Mouse (Mus musculus) hindbrain, embryonic 14.5 days (tissue): ENCODE results near the gene Smg6. TPM values are rescaled to one million over a fixed set of nuclear protein-coding genes. Genes with fewer than 3 reads are reported as not detected.

Experiments used
- ATAC-seq: fragments of 200-750 bp; cut with Nextera tagmentation; 2 replicates; pipeline ENCODE4 v1.8.0; 2017; ENCODE audit warnings: moderate number of reproducible peaks, mild to moderate bottlenecking, moderate TSS enrichment, moderate library complexity; ENCODE audit not compliant: low FRiP score
- DNase-seq: peaks from one replicate; pipeline ENCODE4 v3.0.0-alpha.2; 2015; ENCODE audit warnings: low spot score
- H3K27ac ChIP-seq: fragments of 300-500 bp; sonication (generic); 2 replicates; pipeline ENCODE4 v1.5.1; 2014; ENCODE audit warnings: mild to moderate bottlenecking, moderate library complexity
- H3K27me3 ChIP-seq: fragments of 300-500 bp; sonication (generic); 2 replicates; pipeline ENCODE4 v1.6.1; 2014; ENCODE audit warnings: mild to moderate bottlenecking, low read length, mixed read lengths; ENCODE audit not compliant: control insufficient read depth, insufficient read depth
- H3K36me3 ChIP-seq: fragments of 300-500 bp; sonication (generic); replicated peaks from 2 replicates; pipeline ENCODE4 v1.6.1; 2014; ENCODE audit not compliant: control insufficient read depth, insufficient read depth
- H3K4me1 ChIP-seq: fragments of 300-500 bp; sonication (generic); replicated peaks from 2 replicates; pipeline ENCODE4 v1.6.1; 2014; ENCODE audit warnings: antibody characterized with exemption, low read length, mixed read lengths; ENCODE audit not compliant: control insufficient read depth, insufficient read depth
- H3K4me2 ChIP-seq: fragments of 300-500 bp; sonication (generic); replicated peaks from 2 replicates; pipeline ENCODE4 v1.6.1; 2014; ENCODE audit warnings: mild to moderate bottlenecking, moderate library complexity
- H3K4me3 ChIP-seq: fragments of 300-500 bp; sonication (generic); replicated peaks from 2 replicates; pipeline ENCODE4 v1.5.1; 2014; ENCODE audit warnings: mild to moderate bottlenecking, low read length
- H3K9ac ChIP-seq: fragments of 300-500 bp; sonication (generic); 2 replicates; pipeline ENCODE4 v1.6.1; 2014
- H3K9me3 ChIP-seq: fragments of 300-500 bp; sonication (generic); 2 replicates; pipeline ENCODE4 v1.6.1; 2016; ENCODE audit warnings: low read length; ENCODE audit not compliant: control insufficient read depth
- WGBS: fragments of 180-500 bp; shearing (Covaris S2); extraction: QIAGEN DNeasy Blood & Tissue Kit; methylation state at CpG from one replicate; pipeline ENCODE4 v1.1.7; 2014; 5-methylcytosine and 5-hydroxymethylcytosine counted together
- polyA plus RNA-seq: library from polyadenylated mRNA; unstranded; fragments of >200 nt; fragmentation: Nextera tagmentation; extraction: Ambion mirVana; gene quantifications from 2 replicates; pipeline ENCODE4 v1.2.1, GENCODE M21; 2014

The Smg6 gene
- polyA plus RNA-seq, 1 experiment from 2014 or later: 14.0 TPM

DNA sequence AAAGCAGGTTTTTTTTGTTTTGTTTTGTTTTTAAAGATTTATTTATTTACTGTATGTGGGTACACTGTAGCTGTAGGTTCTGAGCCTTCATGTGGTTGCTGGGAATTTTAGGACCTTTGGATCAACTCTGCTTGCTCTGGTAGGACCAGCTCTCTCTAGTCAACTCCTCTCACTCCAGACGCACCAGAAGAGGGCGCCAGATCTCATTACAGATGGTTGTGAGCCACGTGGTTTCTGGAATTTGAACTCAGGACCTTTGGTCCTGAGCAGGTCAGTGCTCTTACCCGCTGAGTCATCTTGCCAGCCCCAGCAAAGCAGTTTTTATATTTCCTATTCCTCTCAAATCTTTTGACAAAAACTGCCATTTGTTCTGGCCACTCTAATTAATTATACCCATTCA is 1.5 kb upstream of the Smg6 start:
- Histone ChIP-seq H3K36me3 (peaks cover 12% of the 10 kb centered on the region), H3K9ac (no peak overlapping the region), H3K4me1 (peaks cover 19% of the 10 kb centered on the region), H3K4me3 (no peak overlapping the region), H3K27ac (no peak overlapping the region), H3K27me3 (no peaks in the 10 kb centered on the region), H3K4me2 (no peak overlapping the region), H3K9me3 (no peaks in the 10 kb centered on the region)
- WGBS: 64% methylated on average over 4 of the region's 4 CpGs
- no peak for DNase-seq
- no peak for ATAC-seq

DNA sequence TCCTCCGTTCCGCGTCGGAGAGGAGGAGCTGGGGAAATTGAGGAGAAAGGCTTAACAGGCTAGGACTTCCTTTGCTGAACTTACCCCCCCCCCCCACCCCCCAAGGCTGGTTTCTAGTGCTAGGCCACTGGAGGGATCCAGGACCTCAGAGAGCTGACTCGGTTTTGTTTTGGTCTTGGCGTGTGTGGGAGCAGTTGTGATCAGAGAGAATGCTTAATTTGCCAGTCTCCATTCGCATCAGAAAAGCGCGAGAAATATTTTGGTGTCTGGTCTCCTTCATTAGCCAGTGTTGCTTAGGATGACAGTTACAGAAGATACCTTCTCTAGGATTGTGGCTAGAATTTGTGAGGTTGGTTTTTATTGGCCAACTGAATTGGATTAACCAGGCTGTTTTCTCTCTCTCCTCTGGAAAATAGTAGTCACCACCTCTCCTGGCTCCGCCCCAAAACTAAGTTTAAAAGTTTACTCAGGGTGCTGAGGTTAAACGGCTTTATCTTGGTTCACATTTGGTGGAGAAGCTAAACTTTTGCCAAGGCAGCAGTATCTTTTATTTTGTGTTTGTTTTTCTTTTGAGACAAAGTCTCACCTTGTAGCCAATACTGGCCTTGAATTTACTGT is 874 bp downstream of the Smg6 start:
- Histone ChIP-seq H3K4me3 (peak overlapping the region; percentile 72), H3K9ac (peak overlapping the region; percentile 81), H3K36me3 (peaks cover 22% of the 10 kb centered on the region), H3K9me3 (no peaks in the 10 kb centered on the region), H3K27ac (peak overlapping the region; percentile 96), H3K4me2 (peak overlapping the region; percentile 60), H3K27me3 (no peaks in the 10 kb centered on the region), H3K4me1 (peaks cover 19% of the 10 kb centered on the region)
- ATAC-seq (no peak), DNase-seq (peak; percentile 28)
- 10% methylated on average over 11 of the region's 11 CpGs for WGBS

DNA sequence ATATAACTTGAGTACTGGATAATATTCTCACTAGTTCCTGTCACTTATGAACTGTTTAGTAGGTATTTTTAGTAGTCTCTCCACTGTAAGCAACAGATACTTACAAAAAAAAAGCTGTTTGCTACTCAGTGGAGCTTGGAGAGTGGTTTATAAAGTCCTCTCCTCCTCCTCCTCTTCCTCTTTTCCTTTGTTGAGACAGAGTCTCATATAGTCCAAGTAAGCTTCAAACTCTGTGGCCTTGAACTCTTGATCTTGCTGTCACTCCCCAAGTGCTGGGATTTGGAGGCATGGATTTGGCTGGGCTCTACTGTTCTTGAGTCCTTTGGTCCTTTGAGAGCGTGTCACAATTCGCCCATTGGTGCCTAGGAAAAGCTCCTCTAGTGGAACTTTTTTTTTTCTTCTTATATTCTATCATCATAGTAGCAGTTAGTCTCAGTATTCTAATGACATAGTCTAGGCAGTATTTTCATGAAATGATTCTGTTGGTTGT is 1.7 kb downstream of the Smg6 start:
- 0 out of 2 replicates have a peak overlapping the region, but pooled peaks have one; percentile 8 for H3K4me2 ChIP-seq
- WGBS: 94% methylated on average over 2 of the region's 2 CpGs
- peaks cover 23% of the 10 kb centered on the region for H3K36me3 ChIP-seq
- DNase-seq (no peak), ATAC-seq (no peak)
- no peak overlapping the region for H3K4me3 ChIP-seq
- H3K27me3 ChIP-seq: no peaks in the 10 kb centered on the region
- H3K9me3 ChIP-seq: no peaks in the 10 kb centered on the region
- H3K9ac ChIP-seq: no peak overlapping the region
- peaks cover 19% of the 10 kb centered on the region for H3K4me1 ChIP-seq
- no peak overlapping the region for H3K27ac ChIP-seq

DNA sequence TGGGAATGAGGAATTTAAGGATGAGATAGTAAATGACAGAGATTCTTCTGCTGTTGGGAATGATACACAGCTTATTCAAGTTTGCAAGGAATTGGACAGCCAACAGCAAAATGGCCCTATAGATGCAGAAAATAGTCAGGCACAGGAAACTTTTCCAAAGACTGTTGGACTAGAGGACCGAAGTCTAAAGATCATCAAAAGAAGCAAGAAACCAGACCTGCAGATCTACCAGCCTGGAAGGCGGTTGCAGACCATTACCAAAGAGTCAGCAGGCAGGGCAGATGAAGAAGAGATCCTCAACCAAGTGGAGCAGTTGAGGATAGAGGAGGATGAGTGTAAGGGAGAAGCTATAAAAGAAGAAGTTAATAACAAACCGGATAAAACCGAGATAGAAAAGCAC is 3.5 kb downstream of the Smg6 start:
- peaks cover 19% of the 10 kb centered on the region for H3K4me1 ChIP-seq
- no peak overlapping the region for H3K4me3 ChIP-seq
- H3K36me3 ChIP-seq: peaks cover 41% of the 10 kb centered on the region
- H3K9me3 ChIP-seq: no peaks in the 10 kb centered on the region
- H3K27me3 ChIP-seq: no peaks in the 10 kb centered on the region
- no peak overlapping the region for H3K27ac ChIP-seq
- WGBS: 74% methylated on average over 4 of the region's 4 CpGs
- H3K4me2 ChIP-seq: no peak overlapping the region
- ATAC-seq (no peak), DNase-seq (no peak)
- no peak overlapping the region for H3K9ac ChIP-seq

DNA sequence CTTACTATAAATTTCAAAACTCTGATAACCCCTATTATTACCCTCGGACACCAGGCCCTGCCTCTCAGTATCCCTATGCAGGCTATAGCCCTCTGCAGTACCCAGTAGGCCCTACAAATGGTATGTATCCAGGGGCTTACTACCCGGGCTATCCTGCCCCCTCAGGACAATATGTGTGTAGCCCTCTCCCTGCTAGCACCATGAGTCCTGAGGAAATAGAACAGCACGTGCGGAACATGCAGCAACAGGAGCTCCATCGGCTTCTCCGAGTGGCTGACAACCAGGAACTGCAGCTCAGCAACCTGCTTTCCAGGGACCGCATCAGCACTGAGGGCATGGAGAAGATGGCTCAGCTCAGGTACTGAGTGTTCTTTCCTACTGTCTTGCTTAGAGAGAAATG is 4.8 kb downstream of the Smg6 start:
- Histone ChIP-seq H3K36me3 (peaks cover 54% of the 10 kb centered on the region), H3K9ac (no peak overlapping the region), H3K4me1 (peaks cover 12% of the 10 kb centered on the region; the same call in 1 of the 2 replicates), H3K27ac (no peak overlapping the region), H3K9me3 (no peaks in the 10 kb centered on the region), H3K4me2 (no peak overlapping the region), H3K4me3 (no peak overlapping the region), H3K27me3 (no peaks in the 10 kb centered on the region)
- DNase-seq: no peak
- no peak for ATAC-seq
- WGBS: 93% methylated on average over 7 of the region's 7 CpGs

DNA sequence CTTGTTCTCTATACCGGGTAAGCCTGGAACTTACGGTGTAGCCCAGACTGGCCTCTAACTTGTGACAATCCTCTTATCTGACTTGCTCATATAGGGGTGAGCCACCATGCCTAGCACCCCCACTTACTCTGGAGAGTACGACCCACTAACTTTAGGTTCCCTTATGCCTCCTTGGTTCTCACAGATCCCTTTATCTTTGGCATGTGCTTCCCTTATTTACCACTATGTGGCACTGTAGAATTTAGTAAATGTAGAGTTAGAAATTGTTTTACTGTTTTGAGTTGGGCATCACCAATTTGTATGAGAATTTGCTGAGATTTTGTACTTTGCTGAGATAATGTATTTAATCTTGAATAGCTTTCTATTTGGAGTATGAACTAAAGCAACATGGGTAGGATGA is 20.7 kb downstream of the Smg6 start:
- H3K4me2 ChIP-seq: no peak overlapping the region
- H3K27ac ChIP-seq: no peak overlapping the region
- 82% methylated on average over 3 of the region's 3 CpGs for WGBS
- H3K4me3 ChIP-seq: no peak overlapping the region
- no peaks in the 10 kb centered on the region for H3K9me3 ChIP-seq
- peaks cover 43% of the 10 kb centered on the region for H3K36me3 ChIP-seq
- DNase-seq: peak; percentile 88
- H3K9ac ChIP-seq: no peak overlapping the region
- no peak for ATAC-seq
- no peaks in the 10 kb centered on the region for H3K27me3 ChIP-seq
- no peaks in the 10 kb centered on the region for H3K4me1 ChIP-seq

DNA sequence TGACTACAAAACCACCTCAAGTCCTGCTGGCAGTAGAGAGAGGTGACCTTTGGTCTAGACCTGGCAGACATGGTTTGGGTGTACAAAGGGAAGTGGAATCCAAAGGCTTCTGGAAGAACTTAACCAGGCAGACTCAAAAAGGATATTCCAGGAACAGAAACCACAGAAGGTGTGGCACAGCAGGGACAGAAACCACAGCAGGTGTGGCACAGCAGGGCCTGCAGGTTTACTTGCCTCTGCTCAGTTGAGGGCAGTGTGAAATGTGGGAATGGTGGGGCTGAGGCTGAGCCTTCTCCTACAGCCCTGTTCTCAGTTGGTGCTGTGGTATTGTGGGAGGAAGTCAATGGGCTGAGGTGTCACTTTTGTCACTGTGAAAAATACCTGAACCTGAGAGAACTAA is 29.3 kb downstream of the Smg6 start:
- Histone ChIP-seq H3K27ac (no peak overlapping the region), H3K4me2 (no peak overlapping the region), H3K9ac (no peak overlapping the region), H3K4me3 (no peak overlapping the region), H3K27me3 (no peaks in the 10 kb centered on the region), H3K36me3 (peaks cover 30% of the 10 kb centered on the region; the same call in 1 of the 2 replicates), H3K4me1 (no peaks in the 10 kb centered on the region), H3K9me3 (no peaks in the 10 kb centered on the region)
- DNase-seq (no peak), ATAC-seq (no peak)

DNA sequence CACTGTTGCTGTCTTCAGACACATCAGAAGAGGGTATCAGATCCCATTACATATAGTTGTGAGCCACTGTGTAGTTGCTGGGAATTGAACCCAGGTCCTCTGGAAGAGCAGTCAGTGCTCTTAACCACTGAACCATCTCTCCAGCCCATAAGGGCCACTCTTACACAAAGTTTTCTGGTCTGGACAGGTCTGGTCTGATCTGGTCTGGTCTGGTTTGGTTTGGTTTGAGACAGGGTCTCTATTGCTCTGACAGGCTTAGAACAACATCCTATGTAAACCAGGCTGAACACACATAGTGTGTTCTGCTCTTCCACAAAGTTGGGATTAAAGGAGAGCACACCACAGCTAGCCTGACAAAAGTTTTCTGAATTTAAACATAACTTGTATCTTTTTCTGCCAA is 30.4 kb downstream of the Smg6 start:
- H3K27me3 ChIP-seq: no peaks in the 10 kb centered on the region
- no peak overlapping the region for H3K4me3 ChIP-seq
- no peak overlapping the region for H3K9ac ChIP-seq
- peaks cover 24% of the 10 kb centered on the region; the same call in 1 of the 2 replicates for H3K36me3 ChIP-seq
- DNase-seq: no peak
- H3K4me1 ChIP-seq: no peaks in the 10 kb centered on the region
- H3K9me3 ChIP-seq: no peaks in the 10 kb centered on the region
- ATAC-seq: no peak
- no peak overlapping the region for H3K4me2 ChIP-seq
- H3K27ac ChIP-seq: no peak overlapping the region

DNA sequence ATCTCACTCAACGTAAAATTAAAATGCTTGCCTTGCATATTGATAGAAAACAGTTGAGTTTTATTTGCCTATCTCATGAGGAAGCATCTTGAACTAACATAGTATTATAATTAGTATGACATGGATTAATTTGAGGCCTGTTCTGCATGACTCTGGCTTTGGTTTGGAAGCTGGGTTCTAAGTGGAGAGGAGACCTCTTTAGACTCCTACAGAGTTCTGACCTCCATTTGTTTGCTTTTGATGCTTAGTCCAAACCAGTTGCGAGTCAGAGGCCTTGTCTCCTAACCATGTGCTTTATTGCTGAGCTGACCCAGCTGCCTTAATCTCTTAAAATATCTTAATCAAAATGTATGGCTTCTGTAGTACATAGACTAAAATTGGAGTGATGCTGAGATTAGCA is 32.0 kb downstream of the Smg6 start:
- no peaks in the 10 kb centered on the region for H3K27me3 ChIP-seq
- no peak overlapping the region for H3K27ac ChIP-seq
- DNase-seq: no peak
- H3K4me2 ChIP-seq: no peak overlapping the region
- 90% methylated on average over 2 of the region's 2 CpGs for WGBS
- H3K4me3 ChIP-seq: no peak overlapping the region
- H3K9ac ChIP-seq: no peak overlapping the region
- H3K9me3 ChIP-seq: no peaks in the 10 kb centered on the region
- H3K36me3 ChIP-seq: peaks cover 18% of the 10 kb centered on the region; the same call in 1 of the 2 replicates
- ATAC-seq: no peak
- H3K4me1 ChIP-seq: no peaks in the 10 kb centered on the region

DNA sequence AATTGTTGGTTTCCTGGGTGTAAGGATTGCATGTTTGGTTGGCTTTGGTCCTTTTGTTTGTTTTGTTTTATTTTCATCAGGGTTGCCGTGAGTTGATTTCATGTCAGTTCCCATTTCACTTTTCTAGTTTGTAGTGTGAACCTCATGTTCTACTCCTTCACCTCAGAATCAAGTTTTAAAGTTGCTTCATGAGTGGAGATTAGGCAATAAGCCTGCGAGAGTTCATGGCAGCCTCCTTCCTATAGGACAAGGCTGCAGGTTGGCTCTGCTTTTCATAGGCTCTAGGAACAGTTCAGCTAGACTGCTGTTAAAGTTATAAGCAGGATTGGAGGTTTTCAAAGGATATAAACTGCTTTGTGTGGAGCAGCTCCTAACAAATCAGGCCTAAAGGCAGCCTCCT is 33.9 kb downstream of the Smg6 start:
- Histone ChIP-seq H3K9me3 (no peaks in the 10 kb centered on the region), H3K4me2 (no peak overlapping the region), H3K4me1 (no peaks in the 10 kb centered on the region), H3K27me3 (no peaks in the 10 kb centered on the region), H3K36me3 (peaks cover 11% of the 10 kb centered on the region; the same call in 1 of the 2 replicates), H3K27ac (no peak overlapping the region), H3K9ac (no peak overlapping the region), H3K4me3 (no peak overlapping the region)
- no peak for ATAC-seq
- no peak for DNase-seq
- 80% methylated on average over 2 of the region's 2 CpGs for WGBS
